9 mouse cellular contexts compared by ENCODE assay signal in genomic region chr6:11793366-11793765, GRCm38 (mm10).
A peak's percentile ranks its signal among the peaks of the same experiment; 100 is the strongest.
DNase-seq lines count a peak whose midpoint lies in the region; ATAC-seq lines count a peak whose summit lies in the region.
"Had no signal": no experiment of that assay in that cellular context is flagged by ENCODE, and none has a peak within 500 bp of the region (broad histone marks: within the 10 kb centered on the region; RNA-seq: fewer than 3 reads in every experiment).

No protein-coding gene starts in this region.

- no peaks in the 10 kb centered on the region for H3K36me3 ChIP-seq in hindbrain, embryonic 16.5 days (ENCODE audit: control insufficient read depth, insufficient read depth, low read length)
- H3K36me3 ChIP-seq: liver, embryonic 15.5 days had no signal

- no peaks in the 10 kb centered on the region for H3K4me1 ChIP-seq in hindbrain, embryonic 16.5 days (ENCODE audit: control insufficient read depth, insufficient read depth, low read depth, low read length)
- H3K4me1 ChIP-seq: liver, embryonic 15.5 days had no signal

- no peaks in the 10 kb centered on the region for H3K9me3 ChIP-seq in hindbrain, embryonic 16.5 days (ENCODE audit: control insufficient read depth, low read length)
- H3K9me3 ChIP-seq: liver, embryonic 15.5 days had no signal

- intact Hi-C loops in gastrocnemius, postnatal 14 days (cut with DNase I; ENCODE audit: low total_unique reads) = loop anchor here (10.0 kb wide), 1 partner anchor 331 kb away; no protein-coding TSS in a partner anchor

- no peak overlapping the region; the same call in 1 of the 2 replicates for H3K4me2 ChIP-seq in hindbrain, embryonic 16.5 days (ENCODE audit: low read length)
- H3K4me2 ChIP-seq: liver, embryonic 15.5 days had no signal

- peak; percentile 79 for ATAC-seq in hindbrain, embryonic 16.5 days

- H3K27ac ChIP-seq in hindbrain, embryonic 16.5 days (ENCODE audit: low read depth, low read length) = no peak overlapping the region
- H3K27ac ChIP-seq: liver, embryonic 15.5 days had no signal

- WGBS in hindbrain, embryonic 16.5 days = 24% methylated on average over 8 of the region's 8 CpGs

- no peak overlapping the region for H3K4me3 ChIP-seq in hindbrain, embryonic 16.5 days (ENCODE audit: low read length)
- H3K4me3 ChIP-seq: liver, embryonic 15.5 days had no signal

- DNase-seq in gastrocnemius, postnatal 25 days = peak; percentile 5
- DNase-seq in gastrocnemius, postnatal 14 days = no peak
- DNase-seq in adrenal gland, postnatal 14 days = peak; percentile 66
- DNase-seq in embryo, embryonic 9.5 days (ENCODE audit: extremely low spot score) = peak; percentile 34
- DNase-seq in left cerebral cortex, adult 18-20 months (ENCODE audit: low spot score in 2 of 2) = peak; percentile 56 to 62
- DNase-seq in mesoderm, embryonic 11.5 days (ENCODE audit: low read depth, low spot score) = peak; percentile 54
- peak; percentile 54 for DNase-seq in right cerebral cortex, postnatal 25 days

- H3K27me3 ChIP-seq in hindbrain, embryonic 16.5 days (replicated peaks; ENCODE audit: control insufficient read depth, insufficient read depth, low read length) = no peaks in the 10 kb centered on the region
- H3K27me3 ChIP-seq: liver, embryonic 15.5 days had no signal

- no peak overlapping the region for H3K9ac ChIP-seq in hindbrain, embryonic 16.5 days (ENCODE audit: low read depth, low read length)
- H3K9ac ChIP-seq: liver, embryonic 15.5 days had no signal
